Mouse (Mus musculus) ovary, postnatal 36 days (tissue): ENCODE results near the gene Vav3.
A peak's percentile ranks its signal among the peaks of the same experiment; 100 is the strongest.
"Not testable (repeated sequence)": the region's sequence is repeated elsewhere in the genome, so short reads cannot be mapped to it uniquely, and the experiment has no call there.

Experiments
- DNase-seq: peaks from one replicate; pipeline ENCODE4 v3.0.0; 2022; ENCODE audit warnings: low spot score, mixed read lengths

Vav3 gene

GRCm38 (mm10) chr3:109440001-109440400 lies 99.5 kb downstream of the Vav3 start:
- no peak for DNase-seq

- no peak for DNase-seq
Observed at GRCm38 (mm10) chr3:109444077-109444476, 103.6 kb downstream of the Vav3 start.

- no peak for DNase-seq
Observed at GRCm38 (mm10) chr3:109446903-109447302, 106.5 kb downstream of the Vav3 start.

- DNase-seq, result not testable (repeated sequence)
Observed at GRCm38 (mm10) chr3:109448249-109448648, 107.8 kb downstream of the Vav3 start.

- no peak for DNase-seq
Observed at GRCm38 (mm10) chr3:109451966-109452365, 111.5 kb downstream of the Vav3 start.

- DNase-seq, result no peak
Observed at GRCm38 (mm10) chr3:109454633-109455032, 114.2 kb downstream of the Vav3 start.

GRCm38 (mm10) chr3:109456340-109456739 lies 115.9 kb downstream of the Vav3 start:
- no peak for DNase-seq

GRCm38 (mm10) chr3:109463684-109464083 lies 123.2 kb downstream of the Vav3 start:
- no peak for DNase-seq

- no peak for DNase-seq
Observed at GRCm38 (mm10) chr3:109464600-109464999, 124.1 kb downstream of the Vav3 start.

GRCm38 (mm10) chr3:109466541-109466940 lies 126.1 kb downstream of the Vav3 start:
- no peak for DNase-seq

- no peak for DNase-seq
Observed at GRCm38 (mm10) chr3:109467288-109467687, 126.8 kb downstream of the Vav3 start.

- DNase-seq, result peak; percentile 20
Observed at GRCm38 (mm10) chr3:109469465-109469864, 129.0 kb downstream of the Vav3 start.

- DNase-seq, result no peak
Observed at GRCm38 (mm10) chr3:109470651-109471255, 130.3 kb downstream of the Vav3 start.

- DNase-seq, result no peak
Observed at GRCm38 (mm10) chr3:109476521-109476920, 136.1 kb downstream of the Vav3 start.

GRCm38 (mm10) chr3:109478297-109478696 lies 137.8 kb downstream of the Vav3 start:
- DNase-seq, result no peak

GRCm38 (mm10) chr3:109480625-109481024 lies 140.2 kb downstream of the Vav3 start:
- no peak for DNase-seq

GRCm38 (mm10) chr3:109486786-109487185 lies 146.3 kb downstream of the Vav3 start:
- DNase-seq, result no peak

- DNase-seq, result no peak
Observed at GRCm38 (mm10) chr3:109487823-109488222, 147.4 kb downstream of the Vav3 start.

GRCm38 (mm10) chr3:109488750-109489171 lies 148.3 kb downstream of the Vav3 start:
- DNase-seq, result no peak

GRCm38 (mm10) chr3:109490561-109491296 lies 150.3 kb downstream of the Vav3 start:
- no peak for DNase-seq

GRCm38 (mm10) chr3:109491568-109491967 lies 151.1 kb downstream of the Vav3 start:
- DNase-seq, result no peak

GRCm38 (mm10) chr3:109496461-109496860 lies 156.0 kb downstream of the Vav3 start:
- no peak for DNase-seq

- DNase-seq, result no peak
Observed at GRCm38 (mm10) chr3:109497074-109497473, 156.6 kb downstream of the Vav3 start.
